Mouse (Mus musculus) liver, embryonic 13.5 days (tissue): ENCODE results near the gene Denr. TPM values are rescaled to one million over a fixed set of nuclear protein-coding genes. Genes with fewer than 3 reads are reported as not detected.

Source experiments
- ATAC-seq: fragments of 200-750 bp; cut with Nextera tagmentation; 2 replicates; pipeline ENCODE4 v1.8.0; 2017; ENCODE audit warnings: low read depth, mild to moderate bottlenecking, moderate number of reproducible peaks, moderate library complexity
- DNase-seq: peaks from one replicate; pipeline ENCODE4 v3.0.0; 2022
- H3K27ac ChIP-seq: fragments of 300-500 bp; sonication (generic); 2 replicates; pipeline ENCODE4 v1.5.1; 2015; ENCODE audit warnings: moderate library complexity, mild to moderate bottlenecking, inconsistent platforms
- H3K27me3 ChIP-seq: fragments of 300-500 bp; sonication (generic); 2 replicates; pipeline ENCODE4 v1.6.1; 2015; ENCODE audit warnings: mild to moderate bottlenecking, inconsistent platforms
- H3K36me3 ChIP-seq: fragments of 300-500 bp; sonication (generic); 2 replicates; pipeline ENCODE4 v1.6.1; 2015; ENCODE audit warnings: mild to moderate bottlenecking, inconsistent platforms
- H3K4me1 ChIP-seq: fragments of 300-500 bp; sonication (generic); replicated peaks from 2 replicates; pipeline ENCODE4 v1.6.1; 2015; ENCODE audit warnings: inconsistent platforms
- H3K4me2 ChIP-seq: fragments of 300-500 bp; sonication (generic); 2 replicates; pipeline ENCODE4 v1.6.1; 2015; ENCODE audit warnings: inconsistent platforms, mild to moderate bottlenecking, moderate library complexity
- H3K4me3 ChIP-seq: fragments of 300-500 bp; sonication (generic); replicated peaks from 2 replicates; pipeline ENCODE4 v1.5.1; 2015; ENCODE audit warnings: mild to moderate bottlenecking, inconsistent platforms
- H3K9ac ChIP-seq: fragments of 300-500 bp; sonication (generic); 2 replicates; pipeline ENCODE4 v1.6.1; 2015; ENCODE audit warnings: mild to moderate bottlenecking, inconsistent platforms
- H3K9me3 ChIP-seq: fragments of 300-500 bp; sonication (generic); replicated peaks from 2 replicates; pipeline ENCODE4 v1.6.1; 2016; ENCODE audit warnings: inconsistent platforms
- WGBS: fragments of 180-500 bp; shearing (Covaris S2); methylation state at CpG from one replicate; pipeline ENCODE4 v1.1.7; 2015; ENCODE audit not compliant: insufficient replicate concordance; 5-methylcytosine and 5-hydroxymethylcytosine counted together
- polyA plus RNA-seq: library from polyadenylated mRNA; unstranded; fragments of >200 nt; fragmentation: Nextera tagmentation; extraction: Ambion mirVana; gene quantifications from 2 replicates; pipeline ENCODE4 v1.2.1, GENCODE M21; 2015

Gene Denr
- polyA plus RNA-seq, 1 experiment from 2014 or later = 79.0 TPM

DNA sequence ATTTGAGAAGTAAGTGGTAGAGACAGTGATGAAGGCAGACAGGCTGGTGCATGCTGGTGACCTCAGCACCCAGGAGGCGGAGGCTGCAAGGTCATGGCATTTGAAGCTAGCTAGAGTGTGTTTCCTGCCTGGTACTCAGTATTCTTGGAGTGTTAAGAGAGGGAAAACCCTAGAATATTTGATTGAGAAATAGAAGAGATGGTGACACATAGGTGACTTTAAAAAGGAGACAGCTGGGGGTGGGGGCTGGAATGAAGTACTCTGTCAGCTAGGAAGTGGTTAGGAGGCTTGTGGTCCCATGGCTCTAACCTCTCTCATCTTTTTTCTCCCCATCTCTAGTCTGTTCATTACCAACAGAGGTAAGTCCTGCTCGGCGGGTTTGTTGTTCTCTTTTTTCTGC is 7.9 kb downstream of the Denr start:
- WGBS = 74% methylated on average over 3 of the region's 3 CpGs
- H3K9me3 ChIP-seq = no peaks in the 10 kb centered on the region
- no peak overlapping the region for H3K27ac ChIP-seq
- H3K4me2 ChIP-seq = no peak overlapping the region
- H3K36me3 ChIP-seq = peaks cover 75% of the 10 kb centered on the region
- H3K4me1 ChIP-seq = no peaks in the 10 kb centered on the region; the same call in 1 of the 2 replicates
- no peak for ATAC-seq
- DNase-seq = no peak
- no peak overlapping the region for H3K9ac ChIP-seq
- no peak overlapping the region for H3K4me3 ChIP-seq
- H3K27me3 ChIP-seq = no peaks in the 10 kb centered on the region

DNA sequence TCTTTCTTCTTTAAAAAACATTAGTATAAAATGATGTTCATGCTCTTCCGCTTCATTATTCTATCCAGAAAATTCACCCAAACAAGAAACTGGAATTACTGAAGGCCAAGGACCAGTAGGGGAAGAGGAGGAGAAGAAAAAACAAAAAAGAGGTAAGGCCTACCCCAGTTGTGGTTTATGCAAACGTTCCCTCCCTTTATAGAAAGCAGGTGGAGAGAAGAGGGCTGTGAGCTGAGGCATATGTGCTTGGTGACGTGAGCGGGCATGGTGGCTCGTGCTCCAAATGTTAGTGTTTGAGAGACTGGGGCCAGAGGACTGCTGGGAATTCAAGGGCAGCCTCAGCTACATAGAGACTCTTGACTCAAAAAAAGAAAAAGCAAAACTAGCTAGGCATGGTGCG is 15.1 kb downstream of the Denr start:
- H3K4me3 ChIP-seq = no peak overlapping the region
- peaks cover 90% of the 10 kb centered on the region for H3K36me3 ChIP-seq
- no peak overlapping the region for H3K27ac ChIP-seq
- no peak overlapping the region for H3K9ac ChIP-seq
- H3K4me2 ChIP-seq = no peak overlapping the region
- H3K27me3 ChIP-seq = no peaks in the 10 kb centered on the region
- 80% methylated on average over 6 of the region's 6 CpGs for WGBS
- DNase-seq = no peak
- no peaks in the 10 kb centered on the region for H3K4me1 ChIP-seq
- H3K9me3 ChIP-seq = no peaks in the 10 kb centered on the region
- no peak for ATAC-seq

DNA sequence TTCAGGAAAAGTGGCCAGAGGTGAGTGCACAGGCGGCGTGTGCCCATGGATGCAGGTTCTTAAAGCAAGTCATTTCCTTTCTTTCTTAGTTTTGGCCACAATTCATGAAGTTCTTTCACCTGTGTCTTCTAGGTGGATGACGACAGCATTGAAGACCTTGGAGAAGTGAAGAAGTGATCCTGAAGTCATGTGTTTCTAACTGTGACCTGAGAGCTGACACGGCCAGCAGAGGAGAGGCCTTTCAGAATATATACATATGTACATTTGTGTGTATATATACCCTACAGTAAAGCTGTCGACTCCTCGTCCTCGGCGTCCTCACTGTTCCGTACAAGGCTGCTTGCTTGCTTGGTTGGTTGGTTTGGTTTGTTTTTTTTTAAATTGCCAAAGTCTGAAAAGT is 20.1 kb downstream of the Denr start, which contains the start of gene Gm43518:
TSS of gene Gm43518 (plus strand) at position 301 of the 400 bp plus-strand sequence.
- DNase-seq = no peak
- H3K4me1 ChIP-seq = peaks cover 19% of the 10 kb centered on the region
- H3K4me2 ChIP-seq = no peak within 1 kb of the TSS
- peaks cover 76% of the 10 kb centered on the region for H3K36me3 ChIP-seq
- no peaks in the 10 kb centered on the region for H3K27me3 ChIP-seq
- 86% methylated on average over 9 of the region's 9 CpGs for WGBS
- ATAC-seq = no peak
- no peaks in the 10 kb centered on the region for H3K9me3 ChIP-seq
- no peak within 1 kb of the TSS for H3K4me3 ChIP-seq
- H3K9ac ChIP-seq = no peak within 1 kb of the TSS
- no peak within 1 kb of the TSS for H3K27ac ChIP-seq

DNA sequence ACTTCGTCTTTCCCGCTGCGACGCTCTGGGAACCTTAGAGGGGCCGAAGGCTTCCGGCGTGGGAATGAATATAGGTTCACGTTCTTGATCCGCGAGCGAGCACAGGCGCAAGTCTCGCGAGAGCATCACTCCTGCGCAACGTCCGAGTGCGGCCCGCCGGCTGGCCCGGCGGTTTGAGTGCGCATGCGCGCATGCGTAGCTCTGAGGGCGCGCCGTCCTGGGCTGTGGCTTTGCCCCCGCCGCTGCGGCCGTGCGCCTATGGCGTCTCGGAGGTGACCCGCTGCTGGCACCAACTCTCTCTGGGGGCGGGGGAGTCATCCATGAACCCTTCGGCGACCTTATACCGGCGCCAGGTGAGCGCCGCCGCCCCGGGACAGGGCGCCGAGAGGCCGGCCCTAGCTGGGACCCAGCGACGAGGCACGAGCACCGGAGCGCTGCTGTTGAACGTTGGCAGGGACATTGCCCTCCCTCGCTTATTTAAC is 23.6 kb downstream of the Denr start, which contains the start of gene Ccdc62:
TSS of gene Ccdc62 (plus strand) at position 172 of the 482 bp plus-strand sequence.
- peaks cover 42% of the 10 kb centered on the region for H3K36me3 ChIP-seq
- H3K4me3 ChIP-seq = peak within 1 kb of the TSS; percentile 82
- peak; percentile 94 for ATAC-seq
- peak within 1 kb of the TSS; percentile 93 for H3K9ac ChIP-seq
- no peaks in the 10 kb centered on the region for H3K9me3 ChIP-seq
- no peaks in the 10 kb centered on the region for H3K27me3 ChIP-seq
- peak; percentile 89 for DNase-seq
- H3K4me1 ChIP-seq = peaks cover 40% of the 10 kb centered on the region
- peak within 1 kb of the TSS; percentile 87 for H3K27ac ChIP-seq
- WGBS = under 1% methylated on average over 55 of the region's 56 CpGs
- H3K4me2 ChIP-seq = peak within 1 kb of the TSS; percentile 85

DNA sequence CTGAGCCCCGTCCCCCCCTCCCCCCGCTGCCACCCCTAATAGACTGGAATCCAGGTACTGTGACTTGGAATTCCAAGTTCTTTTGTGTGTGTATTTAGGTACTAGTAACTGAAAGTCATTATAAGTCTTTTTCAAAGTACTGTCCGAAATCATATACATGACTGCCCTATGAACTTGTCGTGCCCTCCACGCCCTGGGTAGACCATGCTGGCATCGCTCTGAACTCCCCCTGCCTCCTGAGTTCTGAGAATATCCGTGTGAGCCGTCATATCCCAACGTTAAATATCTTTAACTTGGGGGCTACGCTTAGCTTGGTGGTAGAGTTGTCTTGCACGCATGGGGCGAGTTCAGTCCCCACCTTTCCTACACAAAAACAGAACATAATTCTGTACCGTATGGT is 24.2 kb downstream of the Denr start:
- DNase-seq = no peak
- Histone ChIP-seq H3K27ac (peak overlapping the region; percentile 87), H3K9ac (peak overlapping the region; percentile 93), H3K4me1 (peaks cover 46% of the 10 kb centered on the region), H3K36me3 (peaks cover 36% of the 10 kb centered on the region), H3K4me2 (peak overlapping the region; percentile 85), H3K4me3 (peak overlapping the region; percentile 82), H3K9me3 (no peaks in the 10 kb centered on the region), H3K27me3 (no peaks in the 10 kb centered on the region)
- ATAC-seq = no peak
- 42% methylated on average over 13 of the region's 13 CpGs for WGBS

DNA sequence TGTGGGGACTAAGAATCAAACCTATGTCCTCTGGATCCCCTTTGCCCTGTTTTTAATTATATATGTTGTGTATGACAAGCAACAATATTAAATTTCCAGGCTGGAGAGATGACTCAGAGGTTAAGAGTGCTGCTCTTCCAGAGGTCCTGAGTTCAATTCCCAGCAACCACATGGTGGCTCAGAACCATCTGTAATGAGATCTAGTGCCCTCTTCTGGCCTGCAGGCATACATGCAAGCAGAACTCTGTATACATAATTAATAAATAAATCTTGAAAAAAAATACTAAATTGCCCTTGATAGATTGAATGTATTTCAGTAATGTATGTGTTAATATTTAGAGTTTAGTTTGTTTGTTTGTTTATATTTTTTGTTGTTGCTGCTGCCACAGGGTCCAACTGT is 26.0 kb downstream of the Denr start:
- no peak overlapping the region for H3K4me3 ChIP-seq
- H3K4me2 ChIP-seq = no peak overlapping the region
- DNase-seq (no peak), ATAC-seq (no peak)
- peaks cover 48% of the 10 kb centered on the region for H3K4me1 ChIP-seq
- no peaks in the 10 kb centered on the region for H3K9me3 ChIP-seq
- no peak overlapping the region for H3K9ac ChIP-seq
- H3K36me3 ChIP-seq = peaks cover 21% of the 10 kb centered on the region
- H3K27ac ChIP-seq = no peak overlapping the region
- no peaks in the 10 kb centered on the region for H3K27me3 ChIP-seq

GRCm38 (mm10) chr5:123933556-123933955 is 26.6 kb downstream of the Denr start:
- H3K9ac ChIP-seq = peak overlapping the region; percentile 67
- H3K9me3 ChIP-seq = no peaks in the 10 kb centered on the region
- H3K4me3 ChIP-seq = peak overlapping the region; percentile 51
- DNase-seq (peak; percentile 44), ATAC-seq (peak; percentile 27)
- 48% methylated on average over 12 of the region's 12 CpGs for WGBS
- peak overlapping the region; percentile 68 for H3K4me2 ChIP-seq
- H3K36me3 ChIP-seq = peaks cover 15% of the 10 kb centered on the region; the same call in 1 of the 2 replicates
- H3K27me3 ChIP-seq = no peaks in the 10 kb centered on the region
- peaks cover 48% of the 10 kb centered on the region for H3K4me1 ChIP-seq
- peak overlapping the region; percentile 87 for H3K27ac ChIP-seq

DNA sequence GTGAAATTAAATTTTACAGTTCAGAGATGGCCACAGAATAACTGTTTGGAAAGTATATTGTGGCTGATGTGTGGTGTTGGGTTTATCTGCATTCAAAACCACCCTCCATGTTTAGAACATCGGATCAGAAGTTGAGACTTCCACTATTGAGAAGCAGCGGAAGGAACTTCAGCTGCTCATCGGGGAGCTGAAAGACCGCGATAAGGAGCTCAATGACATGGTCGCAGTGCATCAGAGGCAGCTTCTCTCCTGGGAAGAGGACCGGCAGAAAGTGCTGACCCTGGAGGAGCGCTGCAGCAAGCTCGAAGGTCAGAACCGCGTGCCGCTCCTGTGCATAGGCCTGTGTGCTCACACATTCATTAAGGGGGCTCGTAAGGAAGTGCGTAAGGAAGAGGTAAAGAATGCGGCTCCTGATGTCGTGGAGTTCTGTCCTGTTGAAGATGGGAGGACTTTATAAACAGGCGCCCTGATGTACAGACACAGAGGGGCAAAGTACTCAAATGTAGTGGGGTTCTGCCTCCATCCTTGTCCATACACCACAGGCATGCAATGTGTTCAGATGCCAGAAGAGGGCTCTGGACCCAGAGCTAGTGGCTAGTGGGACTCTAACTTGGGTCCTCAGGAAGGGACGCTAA is 27.1 kb downstream of the Denr start:
- peak overlapping the region; percentile 87 for H3K27ac ChIP-seq
- H3K9me3 ChIP-seq = no peaks in the 10 kb centered on the region
- H3K36me3 ChIP-seq = peaks cover 10% of the 10 kb centered on the region; the same call in 1 of the 2 replicates
- no peaks in the 10 kb centered on the region for H3K27me3 ChIP-seq
- 25% methylated on average over 18 of the region's 18 CpGs for WGBS
- peak overlapping the region; percentile 51 for H3K4me3 ChIP-seq
- peak overlapping the region; percentile 67 for H3K9ac ChIP-seq
- ATAC-seq (peak; percentile 57), DNase-seq (peak; percentile 53)
- peaks cover 48% of the 10 kb centered on the region for H3K4me1 ChIP-seq
- H3K4me2 ChIP-seq = peak overlapping the region; percentile 68

- DNase-seq = no peak
- 80% methylated on average over 5 of the region's 5 CpGs for WGBS
- Histone ChIP-seq H3K9me3 (no peaks in the 10 kb centered on the region), H3K27me3 (no peaks in the 10 kb centered on the region), H3K36me3 (peaks cover 3% of the 10 kb centered on the region; the same call in 1 of the 2 replicates), H3K9ac (no peak overlapping the region), H3K4me2 (peak overlapping the region; percentile 68; the same call in 1 of the 2 replicates), H3K27ac (no peak overlapping the region), H3K4me3 (no peak overlapping the region), H3K4me1 (peaks cover 40% of the 10 kb centered on the region)
- ATAC-seq = no peak
Observed at GRCm38 (mm10) chr5:123935931-123936330, 29.0 kb downstream of the Denr start.

DNA sequence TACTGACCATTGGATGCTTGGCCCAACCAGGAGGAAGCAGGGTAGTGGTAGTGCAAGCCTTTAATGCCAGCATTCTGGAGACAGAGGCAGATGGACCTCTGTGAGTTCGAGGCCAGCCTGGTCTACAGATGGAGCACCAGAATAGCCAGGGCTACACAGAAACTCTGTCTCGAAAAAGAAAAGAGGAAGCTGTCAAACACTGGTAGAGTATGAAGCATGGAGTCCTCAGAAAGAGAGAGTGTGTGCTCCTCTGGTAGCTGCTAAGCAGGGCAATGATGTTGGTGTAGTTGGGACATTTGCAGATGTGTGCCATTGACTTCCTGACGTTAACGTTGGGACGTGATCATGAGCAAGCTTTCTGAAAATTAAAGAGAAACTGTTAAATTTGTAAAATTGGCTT is 31.5 kb downstream of the Denr start:
- Histone ChIP-seq H3K4me1 (peaks cover 25% of the 10 kb centered on the region), H3K4me3 (no peak overlapping the region), H3K4me2 (no peak overlapping the region), H3K9ac (no peak overlapping the region), H3K36me3 (peaks cover 3% of the 10 kb centered on the region; the same call in 1 of the 2 replicates), H3K9me3 (no peaks in the 10 kb centered on the region), H3K27me3 (no peaks in the 10 kb centered on the region), H3K27ac (no peak overlapping the region)
- 53% methylated on average over 5 of the region's 5 CpGs for WGBS
- no peak for ATAC-seq
- DNase-seq = no peak

- Histone ChIP-seq H3K9me3 (no peaks in the 10 kb centered on the region), H3K9ac (no peak overlapping the region), H3K4me1 (no peaks in the 10 kb centered on the region), H3K36me3 (no peaks in the 10 kb centered on the region), H3K27me3 (no peaks in the 10 kb centered on the region), H3K4me2 (no peak overlapping the region), H3K4me3 (no peak overlapping the region), H3K27ac (no peak overlapping the region)
- 78% methylated on average over 4 of the region's 4 CpGs for WGBS
- ATAC-seq = no peak
- no peak for DNase-seq
Observed at GRCm38 (mm10) chr5:123946546-123946945, 39.6 kb downstream of the Denr start.
